Mouse (Mus musculus) monocyte, adult 5-6 weeks (primary cell): ENCODE data around the gene Nkiras1. TPM values are rescaled to one million over a fixed set of nuclear protein-coding genes. Genes with fewer than 3 reads are reported as not detected.

Source experiments
- ATAC-seq: fragments of 153-309, 156-312 bp; replicated peaks from 2 replicates; pipeline ENCODE4 v1.8.0; 2017; ENCODE audit warnings: mild to moderate bottlenecking; ENCODE audit not compliant: low TSS enrichment, insufficient number of reproducible peaks, severe bottlenecking, poor library complexity, low FRiP score
- total RNA-seq: library from RNA; stranded (forward); fragments of 200-1000, 200-491, 200-594 nt; gene quantifications from 3 replicates; pipeline ENCODE4 v1.2.3, GENCODE M21; 2017

Gene Nkiras1
- total RNA-seq, 1 experiment from 2014 or later = 23.2 TPM

- ATAC-seq = peak; percentile 29; the same call in 1 of the 2 replicates
These were observed 60.1 kb downstream of the Nkiras1 start for GRCm38 (mm10) chr14:18330789-18331692.

- ATAC-seq = peak; percentile 91
These were observed 60.8 kb downstream of the Nkiras1 start, which contains the start of gene Ube2e1 for GRCm38 (mm10) chr14:18331693-18332131. Gene Ube2e1 (minus strand): TSS chr14:18331859.

Other genes with a start within 250 kb of the Nkiras1 start
- gene Nr1d2, start 32.0 kb upstream of the Nkiras1 start, total RNA-seq = 58.5 to 87.8 TPM (median 76.6 TPM) in 3 replicates
- gene Rpl15, start 255 bp downstream of the Nkiras1 start, total RNA-seq = 1,060 to 1,259 TPM (median 1,134 TPM) in 3 replicates
- gene Ube2e1, start 60.7 kb downstream of the Nkiras1 start, total RNA-seq = 44.2 to 61.0 TPM (median 50.6 TPM) in 3 replicates